Mouse (Mus musculus) heart, postnatal 0 days (tissue): ENCODE measurements at regions not wholly inside any gene's neighbourhood (a gene's known extent, or its start where the extent isn't known, plus 50 kb on each side); places are given as distances from the start of the nearest gene placed in this dataset.

Experiments
- CTCF ChIP-seq: IDR thresholded peaks from 2 replicates; pipeline ENCODE4 v1.5.1; 2016; ENCODE audit warnings: antibody characterized with exemption, control low read depth, low read depth
- EP300 ChIP-seq: IDR thresholded peaks from 2 replicates; pipeline ENCODE4 v1.6.1; 2016; ENCODE audit warnings: antibody characterized with exemption, low read depth

GRCm38 (mm10) chr14:31908591-31908990 is 78.1 kb upstream of the Ankrd28 start:
- TF ChIP-seq CTCF (no peak), EP300 (no peak)
